Mouse (Mus musculus) common myeloid progenitor, adult 5-6 weeks (primary cell): ENCODE results near the gene Plagl2. TPM values are rescaled to one million over a fixed set of nuclear protein-coding genes. Genes with fewer than 3 reads are reported as not detected.
A peak's percentile ranks its signal among the peaks of the same experiment; 100 is the strongest.
"Not testable (repeated sequence)": the region's sequence is repeated elsewhere in the genome, so short reads cannot be mapped to it uniquely, and the experiment has no call there.

ENCODE experiments used
- ATAC-seq: replicated peaks from 2 replicates; pipeline ENCODE4 v1.8.0; 2016; ENCODE audit warnings: low read depth, mild to moderate bottlenecking, moderate TSS enrichment, inconsistent platforms; ENCODE audit not compliant: poor library complexity, severe bottlenecking
- total RNA-seq: library from RNA; stranded (forward); fragments of 200-1000, 187-1606 nt; gene quantifications from 2 replicates; pipeline ENCODE4 v1.2.3, GENCODE M21; 2017

Plagl2 gene
- 4.9 and 11.2 TPM in 2 replicates for total RNA-seq

GRCm38 (mm10) chr2:153241250-153242014, at the start of gene Plagl2, which contains the start of gene Pofut1:
TSS of gene Plagl2 (minus strand) at chr2:153241426.
TSS of gene Pofut1 (plus strand) at chr2:153241533.
- ATAC-seq = peak; percentile 73

GRCm38 (mm10) chr2:153287835-153288234, 46.6 kb upstream of the Plagl2 start:
- no peak for ATAC-seq

- ATAC-seq = no peak
These were observed 45.3 kb upstream of the Plagl2 start for GRCm38 (mm10) chr2:153286524-153286923.

GRCm38 (mm10) chr2:153283919-153284318, 42.7 kb upstream of the Plagl2 start:
- ATAC-seq = no peak

- no peak for ATAC-seq
These were observed 37.1 kb upstream of the Plagl2 start for GRCm38 (mm10) chr2:153278357-153278756.

- ATAC-seq = not testable (repeated sequence)
These were observed 35.6 kb upstream of the Plagl2 start for GRCm38 (mm10) chr2:153276846-153277245.

- ATAC-seq = no peak
These were observed 35.2 kb upstream of the Plagl2 start for GRCm38 (mm10) chr2:153276440-153276839.

- not testable (repeated sequence) for ATAC-seq
These were observed 34.4 kb upstream of the Plagl2 start for GRCm38 (mm10) chr2:153275577-153275976.

- ATAC-seq = no peak
These were observed 33.7 kb upstream of the Plagl2 start for GRCm38 (mm10) chr2:153274919-153275247.

GRCm38 (mm10) chr2:153274200-153274918, 33.1 kb upstream of the Plagl2 start:
- peak; percentile 67 for ATAC-seq

GRCm38 (mm10) chr2:153270231-153270915, 29.1 kb upstream of the Plagl2 start:
- peak; percentile 59 for ATAC-seq

- no peak for ATAC-seq
These were observed 26.1 kb upstream of the Plagl2 start for GRCm38 (mm10) chr2:153267331-153267730.

GRCm38 (mm10) chr2:153263053-153263452, 21.8 kb upstream of the Plagl2 start:
- ATAC-seq = peak; percentile 31; the same call in 1 of the 2 replicates

GRCm38 (mm10) chr2:153259864-153260674, 18.8 kb upstream of the Plagl2 start:
- ATAC-seq = no peak

- peak; percentile 84 for ATAC-seq
These were observed 18.0 kb upstream of the Plagl2 start for GRCm38 (mm10) chr2:153259030-153259863.

GRCm38 (mm10) chr2:153256604-153257003, 15.4 kb upstream of the Plagl2 start:
- ATAC-seq = no peak

- no peak for ATAC-seq
These were observed 8.5 kb upstream of the Plagl2 start for GRCm38 (mm10) chr2:153249751-153250150.

- no peak for ATAC-seq
These were observed 930 bp upstream of the Plagl2 start for GRCm38 (mm10) chr2:153242156-153242555.

- peak; percentile 37 for ATAC-seq
These were observed 458 bp downstream of the Plagl2 start for GRCm38 (mm10) chr2:153240701-153241235.
